Mouse (Mus musculus) left cerebral cortex, postnatal 10 days (tissue): ENCODE measurements around the gene Eml1. TPM values are rescaled to one million over a fixed set of nuclear protein-coding genes. Genes with fewer than 3 reads are reported as not detected.

ENCODE experiments used
- DNase-seq, 2 experiments: peaks; one replicate each; pipeline ENCODE4 v3.0.0; 2021 to 2022; ENCODE audit warnings: low spot score in 2 of 2, mixed read lengths in 1 of 2; ENCODE audit errors: extremely low spot score in 1 of 2
- intact Hi-C: fragments of 180-260 bp; cut with DNase I; formaldehyde crosslinking; loops from one replicate; pipeline ENCODE4 v1.15.1; 2025
- total RNA-seq, 2 experiments: library from RNA; stranded (reverse); gene quantifications; 2 replicates each; pipeline ENCODE4 v1.2.3; 2021

The Eml1 gene
- total RNA-seq, 2 experiments from 2014 or later, result 60.4 to 64.4 TPM

- no peak for DNase-seq
- intact Hi-C loops, result loop anchor here (5.0 kb wide), 1 partner anchor 194 kb away; no protein-coding TSS in a partner anchor
These were observed 192.5 kb downstream of the Eml1 start for GRCm38 (mm10) chr12:108563238-108563637.

GRCm38 (mm10) chr12:108564910-108565506 is 194.3 kb downstream of the Eml1 start:
- no peak for DNase-seq
- intact Hi-C loops, result loop anchor here (5.0 kb wide), 1 partner anchor 192 kb away; no protein-coding TSS in a partner anchor

GRCm38 (mm10) chr12:108579156-108579871 is 208.6 kb downstream of the Eml1 start:
- DNase-seq, result no peak
- intact Hi-C loops, result no loop called here

- no peak for DNase-seq
- intact Hi-C loops, result no loop called here
These were observed 213.0 kb downstream of the Eml1 start for GRCm38 (mm10) chr12:108583775-108584174.

Other genes with a start within 250 kb of the Eml1 start
- 100 to 1,000 TPM; 121 to 127 TPM for gene Setd3, start 191.6 kb upstream of the Eml1 start, total RNA-seq
- 10 to 100 TPM; 29.1 to 31.1 TPM for gene Ccnk, start 191.4 kb upstream of the Eml1 start, total RNA-seq
- gene Ccdc85c, start 95.5 kb upstream of the Eml1 start, total RNA-seq, result 10 to 100 TPM; 58.9 to 59.6 TPM
- gene Hhipl1, start 64.7 kb upstream of the Eml1 start, total RNA-seq, result 1 to 10 TPM; 7.6 to 7.8 TPM
- gene Cyp46a1, start 36.6 kb upstream of the Eml1 start, total RNA-seq, result 100 to 1,000 TPM; 159 to 168 TPM
- gene Evl, start 183.8 kb downstream of the Eml1 start, total RNA-seq, result 100 to 1,000 TPM; 407 to 409 TPM